Mouse (Mus musculus) midbrain, embryonic 10.5 days (tissue): ENCODE results near the gene Wnk1. TPM values are rescaled to one million over a fixed set of nuclear protein-coding genes. Genes with fewer than 3 reads are reported as not detected.

Experiments
- DNase-seq: peaks from one replicate; pipeline ENCODE4 v3.0.0-alpha.2; 2017; ENCODE audit warnings: low spot score
- H3K27ac ChIP-seq: fragments of 300-500 bp; sonication (generic); replicated peaks from 2 replicates; pipeline ENCODE4 v1.5.1; 2016; ENCODE audit warnings: mild to moderate bottlenecking
- H3K27me3 ChIP-seq: fragments of 300-500 bp; sonication (generic); 2 replicates; pipeline ENCODE4 v1.6.1; 2016; ENCODE audit warnings: low read depth, mild to moderate bottlenecking; ENCODE audit not compliant: poor library complexity, severe bottlenecking
- H3K36me3 ChIP-seq: fragments of 300-500 bp; sonication (generic); 2 replicates; pipeline ENCODE4 v1.6.1; 2016; ENCODE audit warnings: mild to moderate bottlenecking, moderate library complexity
- H3K4me1 ChIP-seq: fragments of 300-500 bp; sonication (generic); 2 replicates; pipeline ENCODE4 v1.6.1; 2016
- H3K4me3 ChIP-seq: fragments of 300-500 bp; sonication (generic); 2 replicates; pipeline ENCODE4 v1.5.1; 2016; ENCODE audit warnings: mild to moderate bottlenecking, moderate library complexity
- H3K9me3 ChIP-seq: fragments of 300-500 bp; sonication (generic); replicated peaks from 2 replicates; pipeline ENCODE4 v1.6.1; 2016; ENCODE audit warnings: mild to moderate bottlenecking
- WGBS: fragments of 180-500 bp; shearing (Covaris S2); methylation state at CpG from one replicate; pipeline ENCODE4 v1.1.7; 2016; 5-methylcytosine and 5-hydroxymethylcytosine counted together
- polyA plus RNA-seq: library from polyadenylated mRNA; unstranded; fragments of >200 nt; fragmentation: Nextera tagmentation; extraction: Ambion mirVana; gene quantifications from 2 replicates; pipeline ENCODE4 v1.2.1, GENCODE M21; 2016

Wnk1 gene
- polyA plus RNA-seq, 1 experiment from 2014 or later, result 44.1 TPM

GRCm38 (mm10) chr6:120037004-120037635 is 1.4 kb downstream of the Wnk1 start:
- WGBS, result under 1% methylated on average over 51 of the region's 51 CpGs
- peaks cover 26% of the 10 kb centered on the region for H3K36me3 ChIP-seq
- no peaks in the 10 kb centered on the region for H3K27me3 ChIP-seq
- peak; percentile 78 for DNase-seq
- no peaks in the 10 kb centered on the region for H3K9me3 ChIP-seq
- H3K4me3 ChIP-seq, result peak overlapping the region; percentile 99
- H3K27ac ChIP-seq, result peak overlapping the region; percentile 95
- peaks cover 26% of the 10 kb centered on the region for H3K4me1 ChIP-seq

DNA sequence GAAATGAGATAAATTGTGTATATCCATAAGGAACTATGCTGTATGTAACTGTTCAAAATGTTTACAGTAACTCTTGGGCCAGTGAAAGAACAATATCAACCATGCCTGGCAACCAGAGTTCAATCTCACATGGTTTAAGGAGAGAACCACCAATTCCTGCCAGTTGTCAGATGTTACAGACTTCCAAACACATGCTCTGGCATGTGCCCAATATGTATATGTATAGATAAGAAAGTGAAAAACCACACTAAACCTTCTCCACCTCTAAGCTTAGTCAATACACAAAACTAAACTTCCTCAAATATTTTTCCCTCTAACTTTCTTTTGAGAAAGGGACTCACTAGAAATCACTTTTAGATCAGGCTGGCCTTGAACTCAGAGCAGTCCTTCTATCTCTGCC is 13.9 kb downstream of the Wnk1 start:
- Histone ChIP-seq H3K36me3 (peaks cover 38% of the 10 kb centered on the region), H3K27ac (no peak overlapping the region), H3K4me3 (no peak overlapping the region), H3K4me1 (no peaks in the 10 kb centered on the region), H3K9me3 (no peaks in the 10 kb centered on the region; the same call in 1 of the 2 replicates), H3K27me3 (no peaks in the 10 kb centered on the region)
- no peak for DNase-seq

- Histone ChIP-seq H3K27me3 (no peaks in the 10 kb centered on the region), H3K4me3 (no peak overlapping the region), H3K27ac (no peak overlapping the region), H3K9me3 (no peaks in the 10 kb centered on the region; the same call in 1 of the 2 replicates), H3K4me1 (no peaks in the 10 kb centered on the region), H3K36me3 (peaks cover 29% of the 10 kb centered on the region)
- 93% methylated on average over 1 of the region's 1 CpGs for WGBS
- no peak for DNase-seq
Measured at GRCm38 (mm10) chr6:120023746-120024145, 14.7 kb downstream of the Wnk1 start.

GRCm38 (mm10) chr6:120022042-120022441 is 16.4 kb downstream of the Wnk1 start:
- H3K27me3 ChIP-seq, result no peaks in the 10 kb centered on the region
- no peak for DNase-seq
- H3K4me1 ChIP-seq, result no peaks in the 10 kb centered on the region
- no peak overlapping the region for H3K4me3 ChIP-seq
- H3K36me3 ChIP-seq, result peaks cover 15% of the 10 kb centered on the region
- H3K27ac ChIP-seq, result no peak overlapping the region
- H3K9me3 ChIP-seq, result no peaks in the 10 kb centered on the region
- 95% methylated on average over 3 of the region's 3 CpGs for WGBS

DNA sequence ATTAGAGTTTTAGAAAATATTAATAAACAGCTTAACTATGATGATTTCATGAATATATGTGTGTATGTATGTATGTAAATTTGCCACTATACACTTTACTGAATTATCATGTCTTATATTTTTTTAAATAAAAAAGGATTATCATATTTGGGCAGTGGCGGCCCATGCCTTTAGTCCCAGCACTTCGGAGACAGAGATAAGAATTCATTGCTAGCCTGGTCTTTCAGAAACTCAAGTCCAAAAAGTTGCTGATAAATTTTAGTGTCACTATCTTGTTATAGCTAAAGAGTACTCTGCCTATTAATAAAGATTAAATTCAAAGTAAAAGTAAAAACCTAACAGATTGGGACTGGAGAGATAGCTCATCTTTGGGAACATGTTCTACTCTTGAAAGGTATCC is 18.8 kb downstream of the Wnk1 start:
- Histone ChIP-seq H3K36me3 (no peaks in the 10 kb centered on the region), H3K4me1 (no peaks in the 10 kb centered on the region), H3K27me3 (no peaks in the 10 kb centered on the region), H3K27ac (no peak overlapping the region), H3K9me3 (no peaks in the 10 kb centered on the region), H3K4me3 (no peak overlapping the region)
- DNase-seq, result no peak
- WGBS, result 96% methylated on average over 2 of the region's 2 CpGs

GRCm38 (mm10) chr6:120013125-120013524 is 25.3 kb downstream of the Wnk1 start:
- Histone ChIP-seq H3K36me3 (no peaks in the 10 kb centered on the region), H3K4me3 (no peak overlapping the region), H3K4me1 (no peaks in the 10 kb centered on the region), H3K27me3 (no peaks in the 10 kb centered on the region), H3K9me3 (no peaks in the 10 kb centered on the region), H3K27ac (no peak overlapping the region)
- DNase-seq, result no peak
- 94% methylated on average over 1 of the region's 1 CpGs for WGBS

GRCm38 (mm10) chr6:120011440-120011839 is 27.0 kb downstream of the Wnk1 start:
- Histone ChIP-seq H3K27me3 (no peaks in the 10 kb centered on the region), H3K9me3 (no peaks in the 10 kb centered on the region), H3K4me1 (no peaks in the 10 kb centered on the region), H3K36me3 (no peaks in the 10 kb centered on the region), H3K27ac (no peak overlapping the region), H3K4me3 (no peak overlapping the region)
- WGBS, result 89% methylated on average over 1 of the region's 1 CpGs
- no peak for DNase-seq

GRCm38 (mm10) chr6:120011001-120011400 is 27.5 kb downstream of the Wnk1 start:
- no peaks in the 10 kb centered on the region for H3K27me3 ChIP-seq

DNA sequence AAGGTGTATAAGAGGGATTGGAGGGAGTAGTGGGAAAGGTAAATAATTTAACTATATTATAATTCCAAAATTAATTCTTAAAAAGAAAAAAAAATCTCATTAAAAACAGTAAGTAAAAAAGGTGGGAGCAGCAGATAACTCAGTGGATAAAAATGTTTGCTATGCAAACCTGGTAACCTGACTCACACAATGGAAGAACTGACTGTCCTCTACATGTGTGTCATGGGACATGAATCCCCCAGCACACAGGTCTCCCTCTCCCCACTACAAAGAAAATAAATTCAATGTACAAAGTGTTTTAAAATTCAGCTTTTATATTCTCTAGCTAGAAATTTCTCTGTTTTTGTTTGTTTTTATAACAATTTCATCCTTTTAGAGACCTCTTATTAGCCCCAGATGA is 27.9 kb downstream of the Wnk1 start:
- Histone ChIP-seq H3K27ac (no peak overlapping the region), H3K36me3 (no peaks in the 10 kb centered on the region), H3K4me1 (no peaks in the 10 kb centered on the region), H3K9me3 (no peaks in the 10 kb centered on the region), H3K4me3 (no peak overlapping the region), H3K27me3 (no peaks in the 10 kb centered on the region)
- no peak for DNase-seq

More at GRCm38 (mm10) chr6:120011001-120011400, 27.5 kb downstream of the Wnk1 start:
- no peak for DNase-seq
- H3K4me3 ChIP-seq, result no peak overlapping the region
- no peaks in the 10 kb centered on the region for H3K36me3 ChIP-seq
- no peaks in the 10 kb centered on the region for H3K4me1 ChIP-seq
- H3K27ac ChIP-seq, result no peak overlapping the region
- WGBS, result 84% methylated on average over 1 of the region's 1 CpGs
- no peaks in the 10 kb centered on the region for H3K9me3 ChIP-seq

DNA sequence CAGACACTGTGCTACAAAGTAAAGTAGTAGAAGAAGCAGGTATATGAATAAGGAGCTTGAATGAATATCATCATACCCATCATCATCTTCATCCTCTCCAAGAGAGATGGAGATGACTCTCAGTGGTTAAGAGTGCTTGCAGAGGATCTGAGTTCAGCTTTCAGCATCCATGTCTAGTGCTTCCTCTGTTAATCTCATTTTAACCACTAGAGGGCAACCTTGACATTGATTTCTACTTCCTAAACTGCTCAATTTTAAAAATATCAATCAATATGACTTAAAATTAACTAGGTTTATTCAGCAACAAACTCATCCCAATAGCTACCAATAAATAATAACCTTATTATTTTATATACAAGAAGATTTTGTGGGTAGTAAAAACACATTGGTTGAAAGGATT is 36.8 kb downstream of the Wnk1 start:
- Histone ChIP-seq H3K4me3 (no peak overlapping the region), H3K27ac (no peak overlapping the region), H3K4me1 (no peaks in the 10 kb centered on the region), H3K9me3 (no peaks in the 10 kb centered on the region), H3K27me3 (no peaks in the 10 kb centered on the region), H3K36me3 (peaks cover 33% of the 10 kb centered on the region)
- DNase-seq, result no peak

- WGBS, result 95% methylated on average over 1 of the region's 1 CpGs
- DNase-seq, result no peak
- no peaks in the 10 kb centered on the region for H3K9me3 ChIP-seq
- no peaks in the 10 kb centered on the region for H3K27me3 ChIP-seq
- H3K27ac ChIP-seq, result no peak overlapping the region
- no peak overlapping the region for H3K4me3 ChIP-seq
- H3K4me1 ChIP-seq, result no peaks in the 10 kb centered on the region
- H3K36me3 ChIP-seq, result peaks cover 32% of the 10 kb centered on the region
Measured at GRCm38 (mm10) chr6:119996480-119996879, 42.0 kb downstream of the Wnk1 start.

DNA sequence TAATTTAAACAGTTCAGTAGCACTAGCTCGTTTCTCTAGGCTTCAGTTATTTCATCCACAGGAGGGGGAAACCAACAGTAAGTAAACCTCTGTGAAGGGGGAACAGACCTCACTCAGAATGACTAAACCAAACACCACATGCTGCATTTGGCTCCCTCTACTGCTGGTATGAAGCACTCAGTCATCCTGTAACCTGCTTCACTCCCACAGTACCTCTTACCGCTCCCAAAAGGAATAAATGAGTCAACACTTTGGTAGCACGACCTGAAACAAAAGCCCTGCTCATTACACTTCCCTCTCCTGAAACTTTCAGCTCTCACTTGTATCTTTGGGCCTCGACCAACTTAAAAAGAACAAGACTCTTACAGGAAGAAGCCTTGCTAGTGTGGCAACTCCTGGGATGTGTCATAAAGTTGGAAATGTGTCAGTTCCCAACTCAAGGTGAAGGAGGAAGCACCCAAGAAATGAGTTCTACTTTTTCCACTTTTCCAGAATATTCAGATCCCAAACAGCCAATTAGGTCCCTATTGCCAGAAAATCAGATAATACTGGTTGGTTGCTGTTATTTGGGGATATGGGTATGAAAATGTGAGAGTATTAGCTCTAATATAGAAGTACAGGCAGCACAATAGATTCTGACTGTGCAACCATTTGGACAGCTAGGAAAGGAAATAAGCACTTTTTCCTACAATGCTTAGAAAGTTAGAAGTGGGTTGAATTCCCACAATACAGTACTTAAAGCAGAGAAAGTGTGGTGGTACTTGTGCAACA is 114.1 kb downstream of the Wnk1 start:
- Histone ChIP-seq H3K27ac (no peak overlapping the region), H3K4me3 (no peak overlapping the region), H3K9me3 (no peaks in the 10 kb centered on the region), H3K4me1 (no peaks in the 10 kb centered on the region), H3K27me3 (no peaks in the 10 kb centered on the region), H3K36me3 (peaks cover 98% of the 10 kb centered on the region)
- no peak for DNase-seq
- WGBS, result 58% methylated on average over 4 of the region's 4 CpGs

DNA sequence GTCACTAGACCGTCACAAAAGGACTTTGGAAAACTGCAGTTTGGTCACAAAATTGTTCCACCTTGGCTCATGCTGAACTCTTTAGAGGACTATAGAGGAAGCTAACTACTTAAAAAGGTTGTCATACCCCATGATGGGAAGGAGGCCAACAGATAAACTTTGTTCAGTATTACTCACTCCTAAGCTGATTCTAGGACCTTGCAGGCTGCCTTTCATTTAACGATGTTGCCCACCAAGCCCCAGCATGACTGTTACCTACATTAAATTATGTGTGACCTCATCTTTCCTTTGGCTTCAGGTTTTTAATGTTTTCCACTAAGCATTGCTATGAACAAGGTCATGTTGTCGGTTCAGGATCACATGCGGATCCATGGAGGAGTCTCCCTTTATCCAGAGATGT is 115.9 kb downstream of the Wnk1 start:
- H3K27ac ChIP-seq, result no peak overlapping the region
- no peaks in the 10 kb centered on the region for H3K9me3 ChIP-seq
- WGBS, result 90% methylated on average over 4 of the region's 4 CpGs
- no peaks in the 10 kb centered on the region for H3K27me3 ChIP-seq
- no peaks in the 10 kb centered on the region for H3K4me1 ChIP-seq
- H3K36me3 ChIP-seq, result peaks cover 96% of the 10 kb centered on the region
- no peak overlapping the region for H3K4me3 ChIP-seq
- no peak for DNase-seq
